Mouse (Mus musculus): ENCODE data around the gene C1s2.

- TF ChIP-seq ZMIZ1 (IDR thresholded peaks at IDR 0.05; ENCODE audit: low read depth, low read length) (no peak), POLR2AphosphoS2 (IDR thresholded peaks at IDR 0.05; ENCODE audit: low read depth, low read length) (no peak)
Observed at GRCm38 (mm10) chr6:124658067-124658466, 22.2 kb upstream of the C1s2 start.
